ENCODE assay signal across 37 mouse cellular contexts in genomic region chr4:117818032-117818431, GRCm38 (mm10). TPM values are rescaled to one million over a fixed set of nuclear protein-coding genes. Genes with fewer than 3 reads are reported as not detected.
"Had no signal": no experiment of that assay in that cellular context is flagged by ENCODE, and none has a peak within 500 bp of the region (broad histone marks: within the 10 kb centered on the region; RNA-seq: fewer than 3 reads in every experiment).

No protein-coding gene starts in this region.

- H3K27ac ChIP-seq: embryonic facial prominence, embryonic 10.5 days; embryonic facial prominence, embryonic 12.5 days; embryonic facial prominence, embryonic 13.5 days; embryonic facial prominence, embryonic 15.5 days; forebrain, embryonic 10.5 days; forebrain, embryonic 12.5 days; forebrain, embryonic 13.5 days; forebrain, embryonic 15.5 days; gastrocnemius, adult 2 months; heart, adult 2 months had no signal

- H3K9ac ChIP-seq: embryonic facial prominence, embryonic 12.5 days; embryonic facial prominence, embryonic 13.5 days; embryonic facial prominence, embryonic 15.5 days; forebrain, embryonic 12.5 days; forebrain, embryonic 13.5 days; forebrain, embryonic 15.5 days; forebrain, postnatal 0 days had no signal

- DNase-seq: cerebellum, adult 9-11 months; cerebellum, postnatal 10 days; cerebellum, postnatal 14 days; cerebellum, postnatal 25 days; cerebellum, postnatal 36 days; embryo, embryonic 11 days; forebrain, postnatal 0 days; gastrocnemius, adult 2 months; gastrocnemius, postnatal 10 days; gastrocnemius, postnatal 14 days; gastrocnemius, postnatal 25 days; gastrocnemius, postnatal 36 days; heart, adult 11 months; heart, adult 18-20 months; heart, adult 2 months had no signal

- H3K27me3 ChIP-seq: embryonic facial prominence, embryonic 12.5 days; embryonic facial prominence, embryonic 13.5 days; embryonic facial prominence, embryonic 15.5 days; forebrain, embryonic 12.5 days; forebrain, embryonic 13.5 days; forebrain, embryonic 15.5 days had no signal

- H3K4me2 ChIP-seq: embryonic facial prominence, embryonic 12.5 days; embryonic facial prominence, embryonic 13.5 days; embryonic facial prominence, embryonic 15.5 days; forebrain, embryonic 12.5 days; forebrain, embryonic 13.5 days; forebrain, embryonic 15.5 days had no signal

- H3K9me3 ChIP-seq: embryonic facial prominence, embryonic 10.5 days; embryonic facial prominence, embryonic 12.5 days; embryonic facial prominence, embryonic 13.5 days; embryonic facial prominence, embryonic 15.5 days; forebrain, embryonic 12.5 days; forebrain, embryonic 13.5 days; forebrain, embryonic 15.5 days had no signal

- H3K36me3 ChIP-seq: embryonic facial prominence, embryonic 10.5 days; embryonic facial prominence, embryonic 12.5 days; embryonic facial prominence, embryonic 13.5 days; embryonic facial prominence, embryonic 15.5 days; forebrain, embryonic 10.5 days; forebrain, embryonic 12.5 days; forebrain, embryonic 15.5 days had no signal

- H3K4me3 ChIP-seq: embryonic facial prominence, embryonic 10.5 days; embryonic facial prominence, embryonic 12.5 days; embryonic facial prominence, embryonic 13.5 days; embryonic facial prominence, embryonic 15.5 days; erythroblast, embryonic 14.5 days; forebrain, embryonic 10.5 days; forebrain, embryonic 12.5 days; forebrain, embryonic 13.5 days; forebrain, embryonic 15.5 days; gastrocnemius, adult 2 months; heart, adult 2 months had no signal

- H3K4me1 ChIP-seq: embryonic facial prominence, embryonic 12.5 days; embryonic facial prominence, embryonic 13.5 days; embryonic facial prominence, embryonic 15.5 days; forebrain, embryonic 13.5 days; forebrain, embryonic 15.5 days had no signal

RNA-seq across cellular contexts. Expression of gene Slc6a9, which starts 16.3 kb away (rescaled TPM):
- total RNA-seq: granulocyte monocyte progenitor cell, adult 5-6 weeks had no signal

RNA-seq across cellular contexts. Expression of gene Klf17, which starts 52.6 kb away (rescaled TPM):
- total RNA-seq: common myeloid progenitor, adult 5-6 weeks; forebrain, postnatal 0 days; gastrocnemius, adult 18-20 months; gastrocnemius, adult 2 months; gastrocnemius, adult 8-10 months; gastrocnemius, postnatal 10 days; gastrocnemius, postnatal 14 days; gastrocnemius, postnatal 25 days; gastrocnemius, postnatal 36 days; gastrocnemius, postnatal 4 days; granulocyte monocyte progenitor cell, adult 5-6 weeks; heart, adult 18-20 months; heart, adult 2 months; heart, adult 8-10 months had no signal
- polyA plus RNA-seq: cortical plate, adult 2 months; embryonic facial prominence, embryonic 10.5 days; embryonic facial prominence, embryonic 11.5 days; embryonic facial prominence, embryonic 12.5 days; embryonic facial prominence, embryonic 13.5 days; embryonic facial prominence, embryonic 14.5 days; embryonic facial prominence, embryonic 15.5 days; erythroblast, embryonic 14.5 days; forebrain, embryonic 10.5 days; forebrain, embryonic 11.5 days; forebrain, embryonic 12.5 days; forebrain, embryonic 13.5 days; forebrain, embryonic 14.5 days; forebrain, embryonic 15.5 days; forebrain, embryonic 16.5 days; forebrain, postnatal 0 days; gonadal fat pad, adult 2 months; heart, adult 2 months had no signal

RNA-seq across cellular contexts. Expression of gene Ccdc24, which starts 54.3 kb away (rescaled TPM):
- total RNA-seq: gastrocnemius, postnatal 25 days; granulocyte monocyte progenitor cell, adult 5-6 weeks had no signal
